Mouse (Mus musculus): Measurements from ENCODE around the gene Slc35d3. TPM values are rescaled to one million over a fixed set of nuclear protein-coding genes. Genes with fewer than 3 reads are reported as not detected.

Gene Slc35d3
- polyA plus RNA-seq, 1 experiment = not detected

- Histone ChIP-seq H3K79me3 (ENCODE audit: low read depth) (no peaks in the 10 kb centered on the region), H3K36me3 (ENCODE audit: control insufficient read depth, insufficient read depth) (no peaks in the 10 kb centered on the region)
- TF ChIP-seq MYOD1 (IDR thresholded peaks at IDR 0.05; ENCODE audit: control insufficient read depth, insufficient read length, low read depth) (no peak), CEBPB (IDR thresholded peaks at IDR 0.05; ENCODE audit: low read depth) (no peak), MAX (IDR thresholded peaks at IDR 0.05) (no peak), CTCF (IDR thresholded peaks at IDR 0.05; ENCODE audit: control insufficient read depth, insufficient read depth, insufficient read length) (no peak), FOSL1 (IDR thresholded peaks at IDR 0.05; ENCODE audit: insufficient read depth, low read length, poor library complexity, severe bottlenecking) (no peak), USF1 (IDR thresholded peaks at IDR 0.05; ENCODE audit: low read depth) (no peak)
These were observed 39.7 kb downstream of the Slc35d3 start for GRCm38 (mm10) chr10:19811436-19812172.

GRCm38 (mm10) chr10:19804763-19805162 lies 46.5 kb downstream of the Slc35d3 start:
- no peak overlapping the region for H3ac ChIP-seq (ENCODE audit: control insufficient read depth, insufficient read length, low read depth)
- peaks cover 8% of the 10 kb centered on the region for H3K27me3 ChIP-seq (ENCODE audit: control insufficient read depth, insufficient read depth, insufficient read length)
- H3K36me3 ChIP-seq (ENCODE audit: control insufficient read depth, insufficient read depth) = no peaks in the 10 kb centered on the region
- no peaks in the 10 kb centered on the region for H3K79me2 ChIP-seq (ENCODE audit: control insufficient read depth, insufficient read depth)
- no peaks in the 10 kb centered on the region for H3K79me3 ChIP-seq (ENCODE audit: low read depth)
- H3K4me3 ChIP-seq (ENCODE audit: insufficient read depth, poor library complexity, severe bottlenecking) = no peak overlapping the region
- no peak for TF ChIP-seq MYOG (IDR thresholded peaks at IDR 0.05; ENCODE audit: control insufficient read depth, extremely low read depth, insufficient read length)
- TF ChIP-seq MAX (IDR thresholded peaks at IDR 0.05) = no peak
- no peak for TF ChIP-seq FOSL1 (IDR thresholded peaks at IDR 0.05; ENCODE audit: insufficient read depth, low read length, poor library complexity, severe bottlenecking)
- no peak for TF ChIP-seq USF1 (IDR thresholded peaks at IDR 0.05; ENCODE audit: low read depth)
- TF ChIP-seq CEBPB (IDR thresholded peaks at IDR 0.05; ENCODE audit: low read depth) = no peak
- no peak for TF ChIP-seq CTCF (IDR thresholded peaks at IDR 0.05; ENCODE audit: control insufficient read depth, insufficient read depth, insufficient read length)
- TF ChIP-seq MYOD1 (IDR thresholded peaks at IDR 0.05; ENCODE audit: control insufficient read depth, insufficient read length, low read depth) = no peak

More at GRCm38 (mm10) chr10:19811436-19812172, 39.7 kb downstream of the Slc35d3 start:
- Histone ChIP-seq H3K27me3 (ENCODE audit: control insufficient read depth, insufficient read depth, insufficient read length) (peaks cover 14% of the 10 kb centered on the region), H3ac (ENCODE audit: control insufficient read depth, insufficient read length, low read depth) (no peak overlapping the region), H3K79me2 (ENCODE audit: control insufficient read depth, insufficient read depth) (no peaks in the 10 kb centered on the region), H3K4me3 (ENCODE audit: insufficient read depth, poor library complexity, severe bottlenecking) (no peak overlapping the region)

- Histone ChIP-seq H3ac (ENCODE audit: control insufficient read depth, insufficient read length, low read depth) (no peak overlapping the region), H3K79me3 (ENCODE audit: low read depth) (no peaks in the 10 kb centered on the region), H3K79me2 (ENCODE audit: control insufficient read depth, insufficient read depth) (no peaks in the 10 kb centered on the region), H3K27me3 (ENCODE audit: control insufficient read depth, insufficient read depth, insufficient read length) (peaks cover 8% of the 10 kb centered on the region), H3K4me3 (ENCODE audit: insufficient read depth, poor library complexity, severe bottlenecking) (no peak overlapping the region), H3K36me3 (ENCODE audit: control insufficient read depth, insufficient read depth) (no peaks in the 10 kb centered on the region)
- TF ChIP-seq CTCF (IDR thresholded peaks at IDR 0.05; ENCODE audit: control insufficient read depth, insufficient read depth, insufficient read length) = no peak
- TF ChIP-seq MAX (IDR thresholded peaks at IDR 0.05) = no peak
- TF ChIP-seq USF1 (IDR thresholded peaks at IDR 0.05; ENCODE audit: low read depth) = no peak
- no peak for TF ChIP-seq MYOG (IDR thresholded peaks at IDR 0.05; ENCODE audit: control insufficient read depth, extremely low read depth, insufficient read length)
- no peak for TF ChIP-seq CEBPB (IDR thresholded peaks at IDR 0.05; ENCODE audit: low read depth)
- TF ChIP-seq FOSL1 (IDR thresholded peaks at IDR 0.05; ENCODE audit: insufficient read depth, low read length, poor library complexity, severe bottlenecking) = no peak
These were observed 48.3 kb downstream of the Slc35d3 start for GRCm38 (mm10) chr10:19802958-19803357.

Other genes starting within 250 kb of the Slc35d3 start
- gene Il22ra2, start 229.5 kb downstream of the Slc35d3 start, polyA plus RNA-seq (2012; fragmentation: generic; extraction: Trizol) = not detected
- gene Il20ra, start 138.9 kb downstream of the Slc35d3 start, polyA plus RNA-seq (2012; fragmentation: generic; extraction: Trizol) = not detected
- gene Pex7, start 56.2 kb upstream of the Slc35d3 start, polyA plus RNA-seq (2012; fragmentation: generic; extraction: Trizol) = 5.0 TPM
- gene Map3k5, start 83.0 kb upstream of the Slc35d3 start, polyA plus RNA-seq (2012; fragmentation: generic; extraction: Trizol) = 0.55 TPM